Mouse (Mus musculus) testis, adult 2 months (tissue): ENCODE results near the gene Palm2.

Experiments
- CTCF ChIP-seq: fragments of 200-500 bp; IDR thresholded peaks from 2 replicates; pipeline ENCODE4 v1.5.1; 2012; ENCODE audit warnings: low read depth, mild to moderate bottlenecking, inconsistent platforms, low read length, moderate library complexity; ENCODE audit not compliant: control insufficient read depth, insufficient read depth, insufficient replicate concordance
- POLR2A ChIP-seq: fragments of 200-500 bp; IDR thresholded peaks from 2 replicates; pipeline ENCODE4 v1.6.1; 2012; ENCODE audit warnings: low read depth, mild to moderate bottlenecking, inconsistent platforms, low read length, moderate library complexity; ENCODE audit not compliant: control insufficient read depth

DNA sequence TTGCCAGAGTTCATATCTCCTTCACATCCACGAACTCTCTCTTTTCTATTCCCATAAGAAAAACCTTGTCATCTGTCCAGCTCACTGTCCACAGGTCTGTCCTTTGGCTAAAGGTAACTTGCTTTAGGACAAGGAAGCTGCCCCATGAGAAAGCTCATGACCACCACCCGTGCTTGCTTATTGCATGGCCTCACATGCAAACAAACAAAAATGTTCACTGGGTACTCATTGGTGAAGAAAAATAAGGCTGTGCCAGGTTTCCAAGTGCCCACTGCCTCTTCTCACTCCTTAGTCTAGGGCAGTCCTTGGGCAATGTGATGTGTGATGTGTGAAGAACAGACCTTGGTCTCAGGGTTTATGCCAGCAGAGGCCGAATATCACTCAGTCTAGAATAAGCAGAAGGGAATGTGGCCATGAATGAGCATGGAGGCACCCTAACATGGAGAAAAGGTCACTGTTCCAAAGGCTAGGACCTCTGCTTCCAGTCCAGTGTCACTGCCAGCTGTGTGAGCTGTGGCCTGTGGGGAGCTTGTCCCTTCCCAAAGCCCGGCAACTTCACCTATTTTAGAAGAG lies 294.6 kb downstream of the Palm2 start:
- TF ChIP-seq CTCF (no peak), POLR2A (no peak)
